Mouse (Mus musculus): ENCODE data around the gene Dnpep.

GRCm38 (mm10) chr1:75284911-75285310 is 32.9 kb downstream of the Dnpep start:
- TF ChIP-seq CTCF (IDR thresholded peaks at IDR 0.05; ENCODE audit: insufficient read depth, low read length) = no peak
- no peak for TF ChIP-seq POLR2A (IDR thresholded peaks at IDR 0.05; ENCODE audit: borderline replicate concordance, extremely low read depth, low read depth, low read length)

Data from lung, adult 2 months (tissue).